Comparison of ENCODE assay signal across 9 mouse cellular contexts in genomic region chr6:31088973-31089368, GRCm38 (mm10).
DNase-seq lines count a peak whose midpoint lies in the region; ATAC-seq and TF ChIP-seq lines count a peak whose summit lies in the region.
"Had no signal": no experiment of that assay in that cellular context is flagged by ENCODE, and none has a peak within 500 bp of the region (broad histone marks: within the 10 kb centered on the region; RNA-seq: fewer than 3 reads in every experiment).

No protein-coding gene starts in this region.

- no peak for TF ChIP-seq CTCF in lung, embryonic 14.5 days (IDR thresholded peaks at IDR 0.05; ENCODE audit: low read depth)

- H3K4me1 ChIP-seq in lung, embryonic 14.5 days (ENCODE audit: insufficient read depth) = peaks cover 19% of the 10 kb centered on the region
- peaks cover 17% of the 10 kb centered on the region; the same call in 1 of the 2 replicates for H3K4me1 ChIP-seq in forebrain, embryonic 11.5 days (replicated peaks; ENCODE audit: control insufficient read depth, insufficient read depth, low read length)
- H3K4me1 ChIP-seq in limb, embryonic 13.5 days = peaks cover 25% of the 10 kb centered on the region
- peaks cover 13% of the 10 kb centered on the region for H3K4me1 ChIP-seq in stomach, embryonic 14.5 days (ENCODE audit: control insufficient read depth, insufficient read depth, low read length)

- no peaks in the 10 kb centered on the region for H3K36me3 ChIP-seq in lung, embryonic 14.5 days (ENCODE audit: insufficient read depth)
- no peaks in the 10 kb centered on the region for H3K36me3 ChIP-seq in forebrain, embryonic 11.5 days (ENCODE audit: control insufficient read depth, insufficient read depth, low read length)
- H3K36me3 ChIP-seq in limb, embryonic 13.5 days = no peaks in the 10 kb centered on the region
- H3K36me3 ChIP-seq in stomach, embryonic 14.5 days (ENCODE audit: control insufficient read depth, insufficient read depth, low read length) = no peaks in the 10 kb centered on the region

- intact Hi-C loops in left cerebral cortex, postnatal 25 days (cut with DNase I) = no loop called here
- intact Hi-C loops in gastrocnemius, postnatal 36 days (cut with DNase I) = no loop called here

- peak overlapping the region; percentile 63 for H3K27ac ChIP-seq in lung, embryonic 14.5 days (ENCODE audit: low read depth)
- peak overlapping the region; percentile 84 for H3K27ac ChIP-seq in forebrain, embryonic 11.5 days (ENCODE audit: low read depth, low read length)
- H3K27ac ChIP-seq in limb, embryonic 13.5 days = no peak overlapping the region
- H3K27ac ChIP-seq in stomach, embryonic 14.5 days (ENCODE audit: low read length) = no peak overlapping the region

- H3K27me3 ChIP-seq in lung, embryonic 14.5 days (ENCODE audit: insufficient read depth, low read length) = no peaks in the 10 kb centered on the region
- no peaks in the 10 kb centered on the region for H3K27me3 ChIP-seq in forebrain, embryonic 11.5 days (ENCODE audit: control insufficient read depth, insufficient read depth, low read length)
- no peaks in the 10 kb centered on the region for H3K27me3 ChIP-seq in limb, embryonic 13.5 days
- no peaks in the 10 kb centered on the region for H3K27me3 ChIP-seq in stomach, embryonic 14.5 days (ENCODE audit: control insufficient read depth, insufficient read depth, low read length)

- ATAC-seq in lung, embryonic 14.5 days (ENCODE audit: insufficient read depth) = no peak
- peak; percentile 68 for ATAC-seq in forebrain, embryonic 11.5 days (replicated peaks; ENCODE audit: low FRiP score)
- ATAC-seq in limb, embryonic 13.5 days (ENCODE audit: low FRiP score, low read depth) = no peak
- 0 out of 2 replicates have a peak, but pooled peaks have one; percentile 10 for ATAC-seq in stomach, embryonic 14.5 days (ENCODE audit: insufficient number of reproducible peaks, insufficient read depth, low FRiP score, low read depth)
- ATAC-seq in inflammation-experienced regulatory T-cells, adult 6 months = no peak

- peak overlapping the region; percentile 17 for H3K4me3 ChIP-seq in lung, embryonic 14.5 days (ENCODE audit: low read depth, low read length)
- 0 out of 2 replicates have a peak overlapping the region, but pooled peaks have one; percentile 6 for H3K4me3 ChIP-seq in forebrain, embryonic 11.5 days (ENCODE audit: low read depth, low read length)
- peak overlapping the region; percentile 27 for H3K4me3 ChIP-seq in limb, embryonic 13.5 days
- H3K4me3 ChIP-seq in stomach, embryonic 14.5 days (ENCODE audit: low read depth, low read length) = 0 out of 2 replicates have a peak overlapping the region, but pooled peaks have one; percentile 12

- no peaks in the 10 kb centered on the region for H3K9me3 ChIP-seq in lung, embryonic 14.5 days (ENCODE audit: low read depth, low read length)
- no peaks in the 10 kb centered on the region for H3K9me3 ChIP-seq in forebrain, embryonic 11.5 days (ENCODE audit: control insufficient read depth, low read length)
- H3K9me3 ChIP-seq in limb, embryonic 13.5 days = no peaks in the 10 kb centered on the region
- H3K9me3 ChIP-seq in stomach, embryonic 14.5 days (ENCODE audit: control insufficient read depth, low read depth, low read length) = no peaks in the 10 kb centered on the region

- 26% methylated on average over 5 of the region's 5 CpGs for WGBS in lung, embryonic 14.5 days
- 30% methylated on average over 5 of the region's 5 CpGs for WGBS in forebrain, embryonic 11.5 days
- WGBS in limb, embryonic 13.5 days = 21% methylated on average over 5 of the region's 5 CpGs
- WGBS in stomach, embryonic 14.5 days = 25% methylated on average over 5 of the region's 5 CpGs

- peak overlapping the region; percentile 24; the same call in 1 of the 2 replicates for H3K9ac ChIP-seq in lung, embryonic 14.5 days
- peak overlapping the region; percentile 44 for H3K9ac ChIP-seq in forebrain, embryonic 11.5 days (ENCODE audit: low read length)
- H3K9ac ChIP-seq in limb, embryonic 13.5 days = peak overlapping the region; percentile 54; the same call in 1 of the 2 replicates
- H3K9ac ChIP-seq in stomach, embryonic 14.5 days (replicated peaks; ENCODE audit: low read depth, low read length) = no peak overlapping the region

- peak overlapping the region; percentile 59 for H3K4me2 ChIP-seq in lung, embryonic 14.5 days
- peak overlapping the region; percentile 46 for H3K4me2 ChIP-seq in forebrain, embryonic 11.5 days (ENCODE audit: low read depth, low read length, severe bottlenecking)
- H3K4me2 ChIP-seq in limb, embryonic 13.5 days (replicated peaks) = peak overlapping the region; percentile 59
- H3K4me2 ChIP-seq in stomach, embryonic 14.5 days (replicated peaks; ENCODE audit: low read depth, low read length) = peak overlapping the region; percentile 51

- no peak for DNase-seq in lung, embryonic 14.5 days
- no peak for DNase-seq in lung, postnatal 10 days
- no peak for DNase-seq in forebrain, embryonic 11.5 days (ENCODE audit: low spot score)
- no peak for DNase-seq in left cerebral cortex, postnatal 25 days (ENCODE audit: low spot score in 2 of 2)
- DNase-seq in gastrocnemius, postnatal 36 days = no peak
- DNase-seq: layer of hippocampus, adult 9-11 months had no signal

Comparison
In these comparisons a context has a peak if more than half of its experiments do, and no peak if none do; other contexts are left out.
1. ATAC-seq: peak in forebrain, embryonic 11.5 days (single experiment) and stomach, embryonic 14.5 days (single experiment); none in lung, embryonic 14.5 days (single experiment), limb, embryonic 13.5 days (single experiment) and inflammation-experienced regulatory T-cells, adult 6 months (single experiment).
2. H3K27ac ChIP-seq: peak in lung, embryonic 14.5 days (single experiment) and forebrain, embryonic 11.5 days (single experiment); none in limb, embryonic 13.5 days (single experiment) and stomach, embryonic 14.5 days (single experiment).
3. Peak in every context shown above with its lines, with median percentiles within 50 percentile points of each other: H3K4me2 ChIP-seq and H3K4me3 ChIP-seq.